Mouse (Mus musculus) CH12F3 (cell line): Measurements from ENCODE around the gene Trem2.

ENCODE experiments used
- in situ Hi-C: fragments of 300-500 bp; cut with MboI; formaldehyde crosslinking; loops from 2 replicates; pipeline ENCODE4 v1.14.3; 2020; ENCODE audit warnings: low sequenced_read_pairs

Gene Trem2

DNA sequence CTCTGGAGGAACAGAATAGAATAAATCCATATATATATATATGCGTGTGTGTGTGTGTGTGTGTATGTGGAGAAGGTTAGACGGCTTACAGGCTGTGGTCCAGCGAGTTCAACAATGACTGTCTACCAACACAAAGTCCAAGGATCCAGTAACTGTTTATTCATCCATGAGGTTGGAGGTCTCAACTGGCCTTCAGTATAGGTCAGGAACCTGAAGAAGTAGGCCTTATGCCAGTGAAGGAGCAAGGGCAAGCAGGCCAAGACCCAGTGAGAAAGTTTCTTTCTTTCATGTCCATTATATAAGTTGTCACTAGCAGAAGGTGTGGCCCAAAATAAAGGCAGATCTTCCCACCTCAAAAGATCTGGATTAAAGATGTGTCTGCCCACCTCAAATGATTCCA is 56.5 kb downstream of the Trem2 start:
- in situ Hi-C loops = no loop called here
